Mouse (Mus musculus) brain, embryonic 18.5 days (tissue): ENCODE measurements at regions not wholly inside any gene's neighbourhood (a gene's known extent, or its start where the extent isn't known, plus 50 kb on each side); places are given as distances from the start of the nearest gene placed in this dataset.
"Not testable (repeated sequence)": the region's sequence is repeated elsewhere in the genome, so short reads cannot be mapped to it uniquely, and the experiment has no call there.

Experiments used
- DNase-seq: peaks from one replicate; pipeline ENCODE4 v3.0.0-alpha.2; 2012; ENCODE audit warnings: low read depth, low spot score

- DNase-seq, result no peak
Measured at GRCm38 (mm10) chr1:149463930-149464329, 497.2 kb downstream of the Pla2g4a start.

- no peak for DNase-seq
Measured at GRCm38 (mm10) chr1:149449801-149450493, 511.1 kb downstream of the Pla2g4a start.

- no peak for DNase-seq
Measured at GRCm38 (mm10) chr1:149448516-149448915, 512.6 kb downstream of the Pla2g4a start.

GRCm38 (mm10) chr1:149411009-149411408, 550.1 kb downstream of the Pla2g4a start:
- DNase-seq, result no peak

GRCm38 (mm10) chr1:149405367-149405766, 555.7 kb downstream of the Pla2g4a start:
- DNase-seq, result peak; percentile 6

- no peak for DNase-seq
Measured at GRCm38 (mm10) chr1:149388706-149389105, 572.4 kb downstream of the Pla2g4a start.

- DNase-seq, result no peak
Measured at GRCm38 (mm10) chr1:149351338-149351907, 609.7 kb downstream of the Pla2g4a start.

GRCm38 (mm10) chr1:149347359-149347758, 613.7 kb downstream of the Pla2g4a start:
- DNase-seq, result no peak

- no peak for DNase-seq
Measured at GRCm38 (mm10) chr1:149338158-149338557, 622.9 kb downstream of the Pla2g4a start.

GRCm38 (mm10) chr1:149332239-149332638, 628.9 kb downstream of the Pla2g4a start:
- DNase-seq, result peak; percentile 32

GRCm38 (mm10) chr1:149327171-149327570, 633.9 kb downstream of the Pla2g4a start:
- DNase-seq, result no peak

GRCm38 (mm10) chr1:149323095-149323494, 638.0 kb downstream of the Pla2g4a start:
- no peak for DNase-seq

GRCm38 (mm10) chr1:149289725-149290124, 671.4 kb downstream of the Pla2g4a start:
- no peak for DNase-seq

- DNase-seq, result no peak
Measured at GRCm38 (mm10) chr1:149274932-149275331, 686.2 kb downstream of the Pla2g4a start.

- no peak for DNase-seq
Measured at GRCm38 (mm10) chr1:149256866-149257265, 704.2 kb downstream of the Pla2g4a start.

- DNase-seq, result no peak
Measured at GRCm38 (mm10) chr1:149254141-149254540, 706.9 kb downstream of the Pla2g4a start.

GRCm38 (mm10) chr1:149238329-149239015, 722.6 kb downstream of the Pla2g4a start:
- DNase-seq, result no peak

- DNase-seq, result not testable (repeated sequence)
Measured at GRCm38 (mm10) chr1:149227170-149227569, 733.9 kb downstream of the Pla2g4a start.

GRCm38 (mm10) chr1:149226400-149226799, 734.7 kb downstream of the Pla2g4a start:
- no peak for DNase-seq

GRCm38 (mm10) chr1:149202631-149203030, 758.5 kb downstream of the Pla2g4a start:
- DNase-seq, result no peak

GRCm38 (mm10) chr1:149199284-149199683, 761.8 kb downstream of the Pla2g4a start:
- DNase-seq, result no peak

- DNase-seq, result peak; percentile 46
Measured at GRCm38 (mm10) chr1:149198854-149199253, 762.2 kb downstream of the Pla2g4a start.
